Mouse (Mus musculus) adrenal gland, postnatal 4 days (tissue): ENCODE measurements around the gene Tgoln1. TPM values are rescaled to one million over a fixed set of nuclear protein-coding genes. Genes with fewer than 3 reads are reported as not detected.
A peak's percentile ranks its signal among the peaks of the same experiment; 100 is the strongest.

ENCODE experiments used
- DNase-seq, 2 experiments: peaks; one replicate each; pipeline ENCODE4 v3.0.0; 2021 to 2022; ENCODE audit warnings: low spot score in 2 of 2, mixed read lengths in 2 of 2
- long read RNA-seq, 2 experiments: library from polyadenylated mRNA; stranded (forward); transcript quantifications; one replicate each; pipeline ENCODE4 v2.0.0; 2021
- total RNA-seq, 2 experiments: library from RNA; stranded (reverse); gene quantifications; 2 replicates each; pipeline ENCODE4 v1.2.3; 2021

Gene Tgoln1
- total RNA-seq, result 10 to 100 TPM; 94.9 to 96.7 TPM
- long read RNA-seq, experiment 1, full-length matches to known transcripts, result 46 of 54 reads
- long read RNA-seq, experiment 1, partial matches to known transcripts, result 1 of 54 reads
- long read RNA-seq, experiment 1, other reads (novel, unspliced or antisense), result 7 of 54 reads
- long read RNA-seq, experiment 2, full-length matches to known transcripts, result 71 of 95 reads
- long read RNA-seq, experiment 2, partial matches to known transcripts, result 5 of 95 reads
- long read RNA-seq, experiment 2, other reads (novel, unspliced or antisense), result 19 of 95 reads

- peak; percentile 82 to 84 for DNase-seq
Measured at GRCm38 (mm10) chr6:72616643-72617288, at the start of gene Tgoln1. Tgoln1 (minus strand) TSS chr6:72617000.

GRCm38 (mm10) chr6:72664290-72664689 is 47.5 kb upstream of the Tgoln1 start:
- DNase-seq, result no peak

- no peak for DNase-seq
Measured at GRCm38 (mm10) chr6:72663000-72663399, 46.2 kb upstream of the Tgoln1 start.

GRCm38 (mm10) chr6:72660391-72660720 is 43.6 kb upstream of the Tgoln1 start:
- no peak for DNase-seq

- no peak for DNase-seq
Measured at GRCm38 (mm10) chr6:72659717-72660390, 43.1 kb upstream of the Tgoln1 start.

GRCm38 (mm10) chr6:72658006-72658405 is 41.2 kb upstream of the Tgoln1 start:
- DNase-seq, result no peak

- no peak for DNase-seq
Measured at GRCm38 (mm10) chr6:72656053-72656442, 39.2 kb upstream of the Tgoln1 start.

GRCm38 (mm10) chr6:72655309-72656052 is 38.7 kb upstream of the Tgoln1 start:
- DNase-seq, result peak; percentile 26 to 59

GRCm38 (mm10) chr6:72654355-72654754 is 37.6 kb upstream of the Tgoln1 start:
- DNase-seq, result no peak

- DNase-seq, result peak in 1 of 2 experiments; percentile 47
Measured at GRCm38 (mm10) chr6:72653419-72653818, 36.6 kb upstream of the Tgoln1 start.

GRCm38 (mm10) chr6:72650338-72650851 is 33.6 kb upstream of the Tgoln1 start:
- DNase-seq, result no peak

- DNase-seq, result no peak
Measured at GRCm38 (mm10) chr6:72648002-72648595, 31.3 kb upstream of the Tgoln1 start.

GRCm38 (mm10) chr6:72647383-72647820 is 30.6 kb upstream of the Tgoln1 start:
- DNase-seq, result peak in 1 of 2 experiments; percentile 50

- DNase-seq, result no peak
Measured at GRCm38 (mm10) chr6:72645364-72645763, 28.6 kb upstream of the Tgoln1 start.

- DNase-seq, result no peak
Measured at GRCm38 (mm10) chr6:72644576-72644975, 27.8 kb upstream of the Tgoln1 start.

- no peak for DNase-seq
Measured at GRCm38 (mm10) chr6:72641218-72641954, 24.6 kb upstream of the Tgoln1 start.

GRCm38 (mm10) chr6:72636940-72637339 is 20.1 kb upstream of the Tgoln1 start:
- DNase-seq, result no peak

- DNase-seq, result no peak
Measured at GRCm38 (mm10) chr6:72635760-72636431, 19.1 kb upstream of the Tgoln1 start.

- no peak for DNase-seq
Measured at GRCm38 (mm10) chr6:72634311-72634710, 17.5 kb upstream of the Tgoln1 start.

GRCm38 (mm10) chr6:72631700-72632099 is 14.9 kb upstream of the Tgoln1 start:
- no peak for DNase-seq
